Mouse (Mus musculus) liver, embryonic 14.5 days (tissue): Measurements from ENCODE around the gene Clcf1. TPM values are rescaled to one million over a fixed set of nuclear protein-coding genes. Genes with fewer than 3 reads are reported as not detected.

ENCODE experiments used
- ATAC-seq: fragments of 200-750 bp; cut with Nextera tagmentation; 2 replicates; pipeline ENCODE4 v1.8.0; 2017; ENCODE audit warnings: moderate number of reproducible peaks, mild to moderate bottlenecking, moderate library complexity; ENCODE audit not compliant: insufficient read depth
- DNase-seq, 3 experiments: peaks; one replicate each; pipeline ENCODE4 v3.0.0-alpha.2; 2012 to 2013; ENCODE audit warnings: low read depth in 3 of 3, low spot score in 3 of 3
- H3K27ac ChIP-seq: fragments of 300-500 bp; sonication (generic); 2 replicates; pipeline ENCODE4 v1.5.1; 2014; ENCODE audit warnings: moderate library complexity, mild to moderate bottlenecking, control low read depth, inconsistent platforms
- H3K27me3 ChIP-seq: fragments of 300-500 bp; sonication (generic); 2 replicates; pipeline ENCODE4 v1.6.1; 2014; ENCODE audit warnings: mild to moderate bottlenecking, low read length, moderate library complexity; ENCODE audit not compliant: control insufficient read depth, insufficient read depth
- H3K36me3 ChIP-seq: fragments of 300-500 bp; sonication (generic); replicated peaks from 2 replicates; pipeline ENCODE4 v1.6.1; 2014; ENCODE audit warnings: low read depth; ENCODE audit not compliant: control insufficient read depth, insufficient read depth
- H3K4me1 ChIP-seq, 2 experiments: fragments of 200-500 bp in 1 of 2; fragments of 300-500 bp in 1 of 2; sonication (generic) in 1 of 2; replicated peaks; 2 replicates each; pipeline ENCODE4 v1.6.1; 2012 to 2014; ENCODE audit warnings: antibody characterized with exemption in 1 of 2, inconsistent platforms in 1 of 2, low read length in 1 of 2; ENCODE audit not compliant: control insufficient read depth in 2 of 2, insufficient read depth in 2 of 2
- H3K4me2 ChIP-seq: fragments of 300-500 bp; sonication (generic); 2 replicates; pipeline ENCODE4 v1.6.1; 2014; ENCODE audit warnings: low read depth, mild to moderate bottlenecking, control low read depth, moderate library complexity
- H3K4me3 ChIP-seq, 2 experiments: fragments of 200-500 bp in 1 of 2; fragments of 300-500 bp in 1 of 2; sonication (generic) in 1 of 2; 2 replicates each; pipeline ENCODE4 v1.5.1; 2012 to 2014; ENCODE audit warnings: low read depth in 2 of 2, low read length in 2 of 2, mild to moderate bottlenecking in 2 of 2, control low read depth in 1 of 2, inconsistent platforms in 1 of 2, moderate library complexity in 1 of 2; ENCODE audit not compliant: insufficient read depth in 1 of 2
- H3K9ac ChIP-seq: fragments of 300-500 bp; sonication (generic); replicated peaks from 2 replicates; pipeline ENCODE4 v1.6.1; 2014; ENCODE audit warnings: mild to moderate bottlenecking, control low read depth, moderate library complexity
- H3K9me3 ChIP-seq: fragments of 300-500 bp; sonication (generic); 2 replicates; pipeline ENCODE4 v1.6.1; 2016; ENCODE audit warnings: low read length, mixed read lengths; ENCODE audit not compliant: control insufficient read depth
- CTCF ChIP-seq: IDR thresholded peaks from 2 replicates; pipeline ENCODE4 v1.5.1; 2016; ENCODE audit warnings: antibody characterized with exemption, low read depth, control low read depth
- EP300 ChIP-seq: IDR thresholded peaks from 2 replicates; pipeline ENCODE4 v1.6.1; 2016; ENCODE audit warnings: antibody characterized with exemption, low read depth
- WGBS: fragments of 180-500 bp; shearing (Covaris S2); extraction: QIAGEN DNeasy Blood & Tissue Kit; methylation state at CpG from one replicate; pipeline ENCODE4 v1.1.7; 2014; ENCODE audit not compliant: insufficient replicate concordance; 5-methylcytosine and 5-hydroxymethylcytosine counted together
- polyA plus RNA-seq, 2 experiments: library from polyadenylated mRNA; depleted of rRNA in 1 of 2; stranded (reverse) in 1 of 2; unstranded in 1 of 2; fragments of >200 nt; fragmentation: Nextera tagmentation in 1 of 2; extraction: Ambion mirVana in 1 of 2; gene quantifications; 2 replicates each; pipeline versions ENCODE4 v1.2.1 to v1.2.3; 2012 to 2014

Gene Clcf1
- polyA plus RNA-seq, 2 experiments, result 0.43 to 1.1 TPM

DNA sequence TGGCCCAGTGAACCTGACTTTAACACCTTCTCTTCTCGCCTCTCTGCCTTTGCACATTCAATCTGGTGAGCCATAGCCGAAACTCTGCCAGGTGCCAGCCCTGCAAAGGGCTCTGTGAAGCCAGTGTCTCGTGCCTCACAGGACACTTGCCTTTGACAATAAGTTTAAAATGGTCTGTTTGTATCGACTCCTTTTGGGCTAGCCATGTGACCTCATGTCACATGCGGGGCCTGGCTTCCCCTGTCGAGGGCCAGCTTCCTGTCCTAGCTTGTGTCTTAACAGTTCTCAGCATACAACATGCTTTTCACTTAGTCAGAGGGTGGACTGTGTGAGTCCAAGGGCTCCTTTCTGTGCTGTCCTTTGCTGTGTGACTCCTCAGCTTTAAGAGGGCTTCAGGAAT is 48.7 kb downstream of the Clcf1 start:
- no peaks in the 10 kb centered on the region for H3K36me3 ChIP-seq
- TF ChIP-seq CTCF (no peak), EP300 (no peak)
- no peak overlapping the region for H3K4me3 ChIP-seq
- no peak overlapping the region for H3K9ac ChIP-seq
- 38% methylated on average over 6 of the region's 6 CpGs for WGBS
- H3K27ac ChIP-seq, result no peak overlapping the region
- peaks cover 0 to 3% of the 10 kb centered on the region in 2 experiments; a peak in 3 of 4 replicates for H3K4me1 ChIP-seq
- no peaks in the 10 kb centered on the region; the same call in 1 of the 2 replicates for H3K27me3 ChIP-seq
- DNase-seq, result no peak
- H3K4me2 ChIP-seq, result no peak overlapping the region
- no peaks in the 10 kb centered on the region for H3K9me3 ChIP-seq
- ATAC-seq, result no peak

- Histone ChIP-seq H3K4me1 (peaks cover 0 to under 1% of the 10 kb centered on the region in 2 experiments; a peak in 2 of 4 replicates), H3K27me3 (no peaks in the 10 kb centered on the region; the same call in 1 of the 2 replicates), H3K4me3 (no peak overlapping the region), H3K4me2 (no peak overlapping the region), H3K9ac (no peak overlapping the region), H3K27ac (no peak overlapping the region), H3K36me3 (no peaks in the 10 kb centered on the region), H3K9me3 (no peaks in the 10 kb centered on the region)
- TF ChIP-seq EP300 (no peak), CTCF (no peak)
- WGBS, result 52% methylated on average over 14 of the region's 14 CpGs
- no peak for DNase-seq
- ATAC-seq, result no peak
Measured at GRCm38 (mm10) chr19:4263702-4264101, 49.7 kb downstream of the Clcf1 start.

DNA sequence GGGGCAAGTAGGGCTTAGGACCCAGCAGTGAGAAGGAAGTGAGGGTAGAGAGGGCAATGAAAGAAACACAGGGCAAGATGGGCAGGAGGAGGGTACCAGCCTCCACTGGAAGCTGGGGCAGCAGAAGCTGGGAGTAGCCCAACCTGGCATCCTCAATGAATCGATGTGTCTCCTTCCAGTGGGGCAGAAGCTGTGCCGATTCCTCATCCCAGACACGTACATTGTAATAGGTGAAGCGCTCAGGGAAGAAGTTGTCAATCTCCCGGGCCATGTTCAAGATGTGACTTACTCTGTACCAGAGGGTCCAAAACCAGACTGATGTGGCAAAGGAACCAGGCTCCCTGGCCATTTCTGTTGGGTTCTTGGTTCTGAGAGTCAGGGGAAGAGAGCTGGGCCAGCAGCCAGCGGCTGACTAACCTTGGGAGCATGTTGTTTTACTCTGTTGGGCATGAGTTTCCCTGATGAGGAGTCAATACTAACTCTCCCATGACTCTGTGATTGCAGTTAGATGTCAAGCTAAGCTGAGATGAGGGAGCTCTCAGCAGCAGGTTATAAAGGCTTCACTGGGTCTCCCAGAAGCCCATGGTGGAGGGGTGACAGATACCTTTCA is 50.2 kb downstream of the Clcf1 start:
- no peak for DNase-seq
- Histone ChIP-seq H3K4me3 (no peak overlapping the region), H3K9me3 (no peaks in the 10 kb centered on the region), H3K27ac (no peak overlapping the region), H3K9ac (no peak overlapping the region), H3K4me2 (no peak overlapping the region), H3K36me3 (no peaks in the 10 kb centered on the region), H3K4me1 (peaks cover 0 to 4% of the 10 kb centered on the region in 2 experiments; a peak in 2 of 4 replicates), H3K27me3 (no peaks in the 10 kb centered on the region; the same call in 1 of the 2 replicates)
- 85% methylated on average over 6 of the region's 6 CpGs for WGBS
- no peak for TF ChIP-seq EP300
- no peak for TF ChIP-seq CTCF
- no peak for ATAC-seq

DNA sequence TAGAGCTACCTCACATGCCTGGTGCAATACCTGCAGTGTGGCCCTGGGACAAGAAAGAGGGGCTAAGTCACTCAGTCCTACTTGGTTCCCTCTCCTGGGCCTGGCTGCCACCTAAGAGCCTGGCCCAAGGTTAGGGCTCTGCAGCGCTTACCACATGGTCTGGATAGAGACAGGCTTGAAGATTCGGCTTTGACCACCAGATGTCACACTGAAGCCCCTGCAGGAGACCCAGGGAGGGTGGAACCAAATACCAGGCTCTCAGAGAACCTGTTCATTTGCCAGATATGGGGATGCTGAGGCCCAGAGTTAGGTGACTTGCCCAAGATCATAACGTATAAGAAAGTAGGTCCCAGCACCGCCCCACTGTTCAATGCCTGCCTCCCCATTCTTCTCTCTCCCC is 51.9 kb downstream of the Clcf1 start:
- H3K4me3 ChIP-seq, result no peak overlapping the region
- H3K4me2 ChIP-seq, result no peak overlapping the region
- no peak; the same call in 1 of the 2 replicates for TF ChIP-seq CTCF
- no peak for TF ChIP-seq EP300
- WGBS, result 70% methylated on average over 4 of the region's 4 CpGs
- peaks cover 0 to 5% of the 10 kb centered on the region in 2 experiments; a peak in 1 of 4 replicates for H3K4me1 ChIP-seq
- no peak for DNase-seq
- no peaks in the 10 kb centered on the region for H3K36me3 ChIP-seq
- no peak overlapping the region for H3K9ac ChIP-seq
- H3K27me3 ChIP-seq, result no peaks in the 10 kb centered on the region; the same call in 1 of the 2 replicates
- no peak for ATAC-seq
- no peaks in the 10 kb centered on the region for H3K9me3 ChIP-seq
- H3K27ac ChIP-seq, result no peak overlapping the region

DNA sequence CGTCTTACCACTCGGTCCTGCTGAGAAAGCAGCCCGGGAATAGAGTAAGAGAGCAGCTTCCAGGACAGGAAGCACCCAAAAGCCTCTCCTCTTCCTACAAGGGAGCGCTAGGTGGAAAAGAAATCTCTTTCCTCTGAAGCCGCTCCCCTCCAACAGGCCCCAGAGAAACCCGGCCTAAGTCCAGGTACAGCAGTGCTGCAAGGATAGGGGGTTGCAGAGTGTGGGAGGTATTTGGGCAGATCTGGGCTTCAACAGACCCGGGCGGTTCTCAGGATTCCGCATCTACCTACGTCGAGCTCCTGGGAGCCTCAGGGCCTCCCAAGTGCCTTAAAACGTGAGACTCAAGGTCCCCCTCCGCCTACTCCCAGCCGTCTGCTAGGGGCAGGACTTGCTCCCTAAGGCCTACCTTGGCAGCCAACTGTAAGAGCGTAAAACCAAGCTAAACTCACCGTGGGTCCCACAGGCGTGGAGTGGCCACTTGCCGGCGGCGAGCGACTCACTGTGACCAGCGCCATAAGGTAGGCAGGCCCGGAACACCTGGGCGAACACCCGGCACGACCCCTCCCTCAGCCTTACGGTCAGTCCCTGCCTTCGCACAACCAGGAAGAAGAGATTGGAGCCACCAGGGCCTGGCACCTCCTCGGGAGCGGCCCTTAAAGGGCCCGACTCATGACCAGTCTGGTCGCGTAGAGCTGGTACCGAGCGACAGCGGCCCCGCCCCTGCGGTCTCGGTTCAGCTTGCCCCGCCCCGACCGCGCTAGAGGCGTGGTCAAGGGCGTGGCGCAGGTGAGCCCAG is 54.7 kb downstream of the Clcf1 start, which contains the start of gene Ssh3:
Gene Ssh3, minus strand, starts transcription at position 615 of the 796 bp plus-strand sequence.
- Histone ChIP-seq H3K27me3 (no peaks in the 10 kb centered on the region; the same call in 1 of the 2 replicates), H3K9me3 (no peaks in the 10 kb centered on the region), H3K4me1 (peaks cover 0 to 5% of the 10 kb centered on the region in 2 experiments; a peak in 1 of 4 replicates), H3K4me3 (peak within 1 kb of the TSS; percentile 44 to 49), H3K9ac (peak within 1 kb of the TSS; percentile 47), H3K36me3 (no peaks in the 10 kb centered on the region), H3K27ac (no peak within 1 kb of the TSS), H3K4me2 (peak within 1 kb of the TSS; percentile 72)
- TF ChIP-seq CTCF (no peak), EP300 (no peak)
- peak; percentile 68 for ATAC-seq
- WGBS, result 16% methylated on average over 46 of the region's 46 CpGs
- DNase-seq, result no peak
